Mouse (Mus musculus): ENCODE measurements around the gene Arhgef38. TPM values are rescaled to one million over a fixed set of nuclear protein-coding genes. Genes with fewer than 3 reads are reported as not detected.

Gene Arhgef38
- polyA plus RNA-seq, 1 experiment from 2014 or later = not detected

GRCm38 (mm10) chr3:133163174-133163573 is 71.6 kb downstream of the Arhgef38 start:
- H3K4me3 ChIP-seq = no peak overlapping the region
- no peaks in the 10 kb centered on the region for H3K4me1 ChIP-seq
- 60% methylated on average over 7 of the region's 7 CpGs for WGBS (ENCODE audit: insufficient replicate concordance)
- H3K9ac ChIP-seq = no peak overlapping the region
- H3K9me3 ChIP-seq (replicated peaks) = no peaks in the 10 kb centered on the region
- no peaks in the 10 kb centered on the region for H3K36me3 ChIP-seq
- no peak for ATAC-seq
- no peak overlapping the region for H3K4me2 ChIP-seq
- H3K27me3 ChIP-seq (replicated peaks) = no peaks in the 10 kb centered on the region
- H3K27ac ChIP-seq = no peak overlapping the region

- H3K4me1 ChIP-seq = no peaks in the 10 kb centered on the region
- H3K27me3 ChIP-seq (replicated peaks) = no peaks in the 10 kb centered on the region
- 71% methylated on average over 1 of the region's 1 CpGs for WGBS (ENCODE audit: insufficient replicate concordance)
- H3K9ac ChIP-seq = no peak overlapping the region
- H3K27ac ChIP-seq = no peak overlapping the region
- no peaks in the 10 kb centered on the region for H3K36me3 ChIP-seq
- ATAC-seq = no peak
- H3K4me2 ChIP-seq = no peak overlapping the region
- no peaks in the 10 kb centered on the region for H3K9me3 ChIP-seq (replicated peaks)
- no peak overlapping the region for H3K4me3 ChIP-seq
These were observed 73.3 kb downstream of the Arhgef38 start for GRCm38 (mm10) chr3:133161407-133161806.

GRCm38 (mm10) chr3:133158260-133158659 is 76.5 kb downstream of the Arhgef38 start:
- H3K27me3 ChIP-seq (replicated peaks) = no peaks in the 10 kb centered on the region
- no peak for ATAC-seq
- WGBS (ENCODE audit: insufficient replicate concordance) = 61% methylated on average over 5 of the region's 5 CpGs

GRCm38 (mm10) chr3:133154683-133155082 is 80.1 kb downstream of the Arhgef38 start:
- no peak for ATAC-seq

More at GRCm38 (mm10) chr3:133158260-133158659, 76.5 kb downstream of the Arhgef38 start:
- H3K36me3 ChIP-seq = no peaks in the 10 kb centered on the region
- no peak overlapping the region for H3K4me3 ChIP-seq
- H3K9ac ChIP-seq = no peak overlapping the region
- H3K27ac ChIP-seq = no peak overlapping the region
- H3K9me3 ChIP-seq (replicated peaks) = no peaks in the 10 kb centered on the region
- H3K4me1 ChIP-seq = no peaks in the 10 kb centered on the region
- no peak overlapping the region for H3K4me2 ChIP-seq

GRCm38 (mm10) chr3:133153629-133154028 is 81.1 kb downstream of the Arhgef38 start:
- no peak for ATAC-seq
- Histone ChIP-seq H3K36me3 (no peaks in the 10 kb centered on the region), H3K27ac (no peak overlapping the region), H3K4me3 (no peak overlapping the region), H3K4me2 (no peak overlapping the region), H3K9ac (no peak overlapping the region), H3K9me3 (replicated peaks) (no peaks in the 10 kb centered on the region), H3K27me3 (replicated peaks) (no peaks in the 10 kb centered on the region), H3K4me1 (no peaks in the 10 kb centered on the region)
- WGBS (ENCODE audit: insufficient replicate concordance) = 59% methylated on average over 6 of the region's 6 CpGs

More at GRCm38 (mm10) chr3:133154683-133155082, 80.1 kb downstream of the Arhgef38 start:
- Histone ChIP-seq H3K4me3 (no peak overlapping the region), H3K9me3 (replicated peaks) (no peaks in the 10 kb centered on the region), H3K27me3 (replicated peaks) (no peaks in the 10 kb centered on the region), H3K36me3 (no peaks in the 10 kb centered on the region), H3K4me1 (no peaks in the 10 kb centered on the region), H3K9ac (no peak overlapping the region), H3K4me2 (no peak overlapping the region), H3K27ac (no peak overlapping the region)
- WGBS (ENCODE audit: insufficient replicate concordance) = 67% methylated on average over 8 of the region's 8 CpGs

GRCm38 (mm10) chr3:133152831-133153230 is 81.9 kb downstream of the Arhgef38 start:
- no peak for ATAC-seq
- no peaks in the 10 kb centered on the region for H3K9me3 ChIP-seq (replicated peaks)
- no peak overlapping the region for H3K27ac ChIP-seq
- no peaks in the 10 kb centered on the region for H3K27me3 ChIP-seq (replicated peaks)
- no peak overlapping the region for H3K4me3 ChIP-seq
- 44% methylated on average over 1 of the region's 1 CpGs for WGBS (ENCODE audit: insufficient replicate concordance)
- no peak overlapping the region for H3K9ac ChIP-seq
- H3K36me3 ChIP-seq = no peaks in the 10 kb centered on the region
- no peak overlapping the region for H3K4me2 ChIP-seq
- H3K4me1 ChIP-seq = no peaks in the 10 kb centered on the region

GRCm38 (mm10) chr3:133151629-133152028 is 83.1 kb downstream of the Arhgef38 start:
- 55% methylated on average over 6 of the region's 6 CpGs for WGBS (ENCODE audit: insufficient replicate concordance)

GRCm38 (mm10) chr3:133144511-133145147 is 90.1 kb downstream of the Arhgef38 start:
- ATAC-seq = no peak
- Histone ChIP-seq H3K36me3 (no peaks in the 10 kb centered on the region), H3K4me2 (no peak overlapping the region), H3K27me3 (replicated peaks) (no peaks in the 10 kb centered on the region), H3K9ac (no peak overlapping the region), H3K4me3 (no peak overlapping the region), H3K9me3 (replicated peaks) (no peaks in the 10 kb centered on the region), H3K4me1 (no peaks in the 10 kb centered on the region), H3K27ac (no peak overlapping the region)
- WGBS (ENCODE audit: insufficient replicate concordance) = 62% methylated on average over 6 of the region's 6 CpGs

More at GRCm38 (mm10) chr3:133151629-133152028, 83.1 kb downstream of the Arhgef38 start:
- ATAC-seq = peak; percentile 63
- Histone ChIP-seq H3K9ac (no peak overlapping the region), H3K9me3 (replicated peaks) (no peaks in the 10 kb centered on the region), H3K36me3 (no peaks in the 10 kb centered on the region), H3K27me3 (replicated peaks) (no peaks in the 10 kb centered on the region), H3K4me1 (no peaks in the 10 kb centered on the region), H3K27ac (no peak overlapping the region), H3K4me3 (no peak overlapping the region), H3K4me2 (no peak overlapping the region)

GRCm38 (mm10) chr3:133141877-133142276 is 92.9 kb downstream of the Arhgef38 start:
- H3K4me2 ChIP-seq = no peak overlapping the region
- H3K4me1 ChIP-seq = no peaks in the 10 kb centered on the region
- no peaks in the 10 kb centered on the region for H3K36me3 ChIP-seq
- WGBS (ENCODE audit: insufficient replicate concordance) = 63% methylated on average over 6 of the region's 6 CpGs
- no peak overlapping the region for H3K9ac ChIP-seq
- H3K4me3 ChIP-seq = no peak overlapping the region
- no peak for ATAC-seq
- no peaks in the 10 kb centered on the region for H3K27me3 ChIP-seq (replicated peaks)
- no peaks in the 10 kb centered on the region for H3K9me3 ChIP-seq (replicated peaks)
- H3K27ac ChIP-seq = no peak overlapping the region

GRCm38 (mm10) chr3:133132611-133133010 is 102.1 kb downstream of the Arhgef38 start:
- 58% methylated on average over 8 of the region's 8 CpGs for WGBS (ENCODE audit: insufficient replicate concordance)
- H3K4me1 ChIP-seq = no peaks in the 10 kb centered on the region
- H3K4me2 ChIP-seq = no peak overlapping the region
- H3K36me3 ChIP-seq = no peaks in the 10 kb centered on the region
- H3K27me3 ChIP-seq (replicated peaks) = no peaks in the 10 kb centered on the region
- H3K9me3 ChIP-seq (replicated peaks) = no peaks in the 10 kb centered on the region
- H3K27ac ChIP-seq = no peak overlapping the region
- ATAC-seq = no peak
- H3K9ac ChIP-seq = no peak overlapping the region
- no peak overlapping the region for H3K4me3 ChIP-seq

- H3K4me1 ChIP-seq = no peaks in the 10 kb centered on the region
- no peak for ATAC-seq
- WGBS (ENCODE audit: insufficient replicate concordance) = 87% methylated on average over 5 of the region's 5 CpGs
- no peaks in the 10 kb centered on the region for H3K36me3 ChIP-seq
- H3K9me3 ChIP-seq (replicated peaks) = no peaks in the 10 kb centered on the region
- H3K4me2 ChIP-seq = no peak overlapping the region
- H3K27me3 ChIP-seq (replicated peaks) = no peaks in the 10 kb centered on the region
- H3K9ac ChIP-seq = no peak overlapping the region
- no peak overlapping the region for H3K4me3 ChIP-seq
- no peak overlapping the region for H3K27ac ChIP-seq
These were observed 103.4 kb downstream of the Arhgef38 start for GRCm38 (mm10) chr3:133131372-133131771.

- Histone ChIP-seq H3K9me3 (replicated peaks) (no peaks in the 10 kb centered on the region), H3K9ac (no peak overlapping the region), H3K4me3 (no peak overlapping the region), H3K36me3 (peaks cover 16% of the 10 kb centered on the region), H3K27me3 (replicated peaks) (no peaks in the 10 kb centered on the region), H3K27ac (no peak overlapping the region), H3K4me1 (no peaks in the 10 kb centered on the region), H3K4me2 (no peak overlapping the region)
- ATAC-seq = no peak
- WGBS (ENCODE audit: insufficient replicate concordance) = 47% methylated on average over 1 of the region's 1 CpGs
These were observed 121.5 kb downstream of the Arhgef38 start for GRCm38 (mm10) chr3:133113281-133113680.

- Histone ChIP-seq H3K36me3 (peaks cover 29% of the 10 kb centered on the region), H3K4me2 (no peak overlapping the region), H3K27ac (no peak overlapping the region), H3K9ac (no peak overlapping the region), H3K4me1 (no peaks in the 10 kb centered on the region), H3K9me3 (replicated peaks) (no peaks in the 10 kb centered on the region), H3K4me3 (no peak overlapping the region), H3K27me3 (replicated peaks) (no peaks in the 10 kb centered on the region)
- ATAC-seq = no peak
- 23% methylated on average over 2 of the region's 2 CpGs for WGBS (ENCODE audit: insufficient replicate concordance)
These were observed 123.0 kb downstream of the Arhgef38 start for GRCm38 (mm10) chr3:133111741-133112140.
